Mouse (Mus musculus) brain, adult 2 months (tissue): ENCODE data around the gene Tm2d1.
"Not testable (repeated sequence)": the region's sequence is repeated elsewhere in the genome, so short reads cannot be mapped to it uniquely, and the experiment has no call there.

Experiments
- DNase-seq: peaks from one replicate; pipeline ENCODE4 v3.0.0; 2011; ENCODE audit warnings: low read depth, low spot score

The Tm2d1 gene

DNA sequence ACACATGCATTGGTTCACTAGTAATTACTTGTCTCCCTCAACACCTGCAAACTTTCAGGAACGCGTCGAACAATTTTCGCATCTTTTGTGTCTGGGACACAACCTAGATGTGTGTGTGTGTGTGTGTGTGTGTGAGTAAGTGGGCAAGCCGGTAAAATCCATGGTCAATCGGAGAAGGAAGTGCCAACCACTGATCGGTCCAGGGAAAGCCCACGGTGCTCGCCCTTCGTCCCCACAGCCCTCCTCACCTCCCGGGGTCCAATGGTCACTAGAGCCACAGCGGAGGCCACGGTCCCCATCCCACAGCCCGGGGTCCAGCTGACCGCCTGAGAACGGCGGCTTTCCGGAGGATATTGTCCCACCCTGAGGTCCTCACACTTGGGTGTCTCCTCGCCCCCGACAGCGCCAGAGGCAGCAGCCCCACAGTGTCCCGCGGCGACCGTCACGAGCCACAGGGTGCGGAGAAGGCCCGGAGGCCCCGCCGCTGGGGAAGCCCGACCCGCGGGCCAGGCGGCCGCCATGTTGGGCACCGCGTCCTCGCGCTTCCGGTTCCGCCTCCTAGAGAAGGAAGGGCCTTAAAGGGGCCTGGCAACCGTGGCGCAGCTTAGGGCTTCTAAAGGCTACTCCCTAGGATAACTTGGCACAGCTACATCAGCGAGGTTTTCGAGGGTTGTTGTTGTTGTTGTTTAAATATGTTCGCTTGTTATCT, at the start of gene Tm2d1:
TSS of gene Tm2d1 (minus strand) at position 591 of the 709 bp plus-strand sequence.
- DNase-seq = peak; percentile 94

DNA sequence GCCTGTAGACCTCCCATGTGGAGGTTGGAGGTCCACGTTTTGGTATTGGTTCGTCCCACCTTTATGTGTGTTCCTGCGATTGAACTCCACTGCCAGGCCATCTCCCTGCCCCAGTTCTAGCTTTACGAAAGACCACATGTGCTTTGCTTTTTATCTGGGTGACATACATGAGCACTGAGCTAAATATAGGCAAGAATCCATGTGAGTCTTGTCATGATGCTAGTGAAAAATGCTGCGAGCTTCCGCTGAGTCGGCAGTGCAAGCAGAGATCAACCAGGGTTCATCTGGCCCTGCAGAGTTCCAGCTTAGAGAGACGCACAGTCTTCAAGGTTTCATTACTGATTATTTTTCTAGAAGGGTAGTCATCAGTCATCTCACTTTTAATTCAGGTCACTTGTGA, 45.3 kb upstream of the Tm2d1 start:
- no peak for DNase-seq

DNA sequence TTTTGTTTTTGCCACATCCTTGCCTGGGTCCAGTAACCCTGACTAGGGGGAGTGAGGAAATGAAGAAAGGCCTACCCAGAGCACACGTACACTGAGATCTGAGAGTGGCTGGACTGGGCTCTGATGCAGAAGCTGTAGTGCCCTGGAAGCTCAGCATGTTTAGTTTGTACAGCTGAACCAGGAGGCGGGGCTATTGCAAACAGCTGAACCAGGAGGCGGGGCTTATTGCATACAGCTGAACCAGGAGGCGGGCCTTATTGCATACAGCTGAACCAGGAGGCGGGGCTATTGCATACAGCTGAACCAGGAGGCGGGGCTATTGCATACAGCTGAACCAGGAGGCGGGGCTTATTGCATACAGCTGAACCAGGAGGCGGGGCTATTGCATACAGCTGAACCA, 32.0 kb upstream of the Tm2d1 start:
- DNase-seq = not testable (repeated sequence)

DNA sequence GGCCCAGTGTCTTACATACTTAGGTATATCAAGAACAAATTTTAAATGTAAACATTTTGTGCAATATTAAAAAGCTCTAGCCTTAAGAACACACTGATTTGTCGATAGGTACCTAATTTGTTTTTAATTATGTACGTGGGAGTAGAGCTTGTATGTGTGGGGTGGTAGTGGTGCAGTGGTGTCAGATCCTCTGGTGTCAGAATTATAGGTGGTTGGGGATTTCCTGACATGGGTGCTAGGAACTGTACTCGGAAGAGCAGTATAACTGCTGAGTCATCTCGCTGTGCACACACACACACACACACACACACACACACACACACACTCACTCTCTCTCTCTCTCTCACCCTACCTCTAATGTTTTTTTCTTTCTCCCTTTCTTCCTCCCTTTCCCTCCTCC, 25.3 kb upstream of the Tm2d1 start:
- no peak for DNase-seq

- no peak for DNase-seq
Observed at GRCm38 (mm10) chr4:98404412-98404811, 21.3 kb upstream of the Tm2d1 start.

- DNase-seq = peak; percentile 23
Observed at GRCm38 (mm10) chr4:98403492-98403891, 20.4 kb upstream of the Tm2d1 start.

DNA sequence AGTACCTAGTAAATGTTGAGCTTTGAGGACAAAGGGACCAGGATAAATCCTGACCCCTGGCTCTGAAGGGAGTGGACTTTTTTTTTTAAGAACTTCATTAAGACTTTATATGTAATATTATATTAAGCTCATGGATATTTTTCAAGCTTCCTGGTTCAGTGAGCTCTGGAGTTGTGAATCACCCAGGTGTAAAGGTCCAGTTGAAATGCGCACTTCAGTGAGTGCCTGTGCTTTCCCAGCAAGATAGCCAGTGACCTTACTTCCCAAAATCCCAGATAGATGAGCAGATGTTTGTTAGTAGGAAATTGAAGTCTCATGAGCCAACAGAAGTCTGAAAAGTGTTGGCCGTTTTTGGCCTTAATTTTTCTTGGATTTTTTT, 18.5 kb upstream of the Tm2d1 start:
- no peak for DNase-seq

DNA sequence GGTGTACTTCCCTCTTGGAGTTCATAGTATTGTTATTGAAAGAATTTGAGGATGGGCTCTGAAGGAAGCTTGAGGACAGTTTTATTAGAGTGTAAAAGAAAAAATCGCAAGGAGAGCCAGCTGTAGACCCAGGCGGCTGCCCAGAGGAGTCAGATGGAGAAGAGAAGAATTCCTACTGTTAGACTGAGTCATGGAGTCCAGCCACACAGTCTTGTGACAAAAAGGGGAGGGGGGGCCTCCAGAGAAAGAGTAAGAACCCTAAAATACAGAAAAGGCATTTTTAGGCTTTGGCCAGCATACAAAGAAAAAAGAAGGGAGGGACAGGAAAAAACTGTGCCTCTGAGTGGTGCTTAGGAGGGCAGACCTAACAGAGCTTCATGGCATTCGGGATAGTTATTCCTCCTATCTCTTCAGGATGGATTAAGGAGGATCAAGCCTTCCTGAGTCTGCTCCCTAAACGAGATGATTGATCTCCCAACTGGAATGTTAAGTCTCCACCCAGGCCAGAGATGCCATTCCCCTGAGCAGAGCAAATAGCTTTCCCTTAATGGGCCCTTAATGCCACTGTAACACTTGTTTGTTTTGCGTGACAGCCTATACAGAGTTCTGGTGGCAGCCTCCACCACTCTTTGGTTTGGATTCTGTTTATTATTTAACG, 17.9 kb upstream of the Tm2d1 start:
- no peak for DNase-seq

DNA sequence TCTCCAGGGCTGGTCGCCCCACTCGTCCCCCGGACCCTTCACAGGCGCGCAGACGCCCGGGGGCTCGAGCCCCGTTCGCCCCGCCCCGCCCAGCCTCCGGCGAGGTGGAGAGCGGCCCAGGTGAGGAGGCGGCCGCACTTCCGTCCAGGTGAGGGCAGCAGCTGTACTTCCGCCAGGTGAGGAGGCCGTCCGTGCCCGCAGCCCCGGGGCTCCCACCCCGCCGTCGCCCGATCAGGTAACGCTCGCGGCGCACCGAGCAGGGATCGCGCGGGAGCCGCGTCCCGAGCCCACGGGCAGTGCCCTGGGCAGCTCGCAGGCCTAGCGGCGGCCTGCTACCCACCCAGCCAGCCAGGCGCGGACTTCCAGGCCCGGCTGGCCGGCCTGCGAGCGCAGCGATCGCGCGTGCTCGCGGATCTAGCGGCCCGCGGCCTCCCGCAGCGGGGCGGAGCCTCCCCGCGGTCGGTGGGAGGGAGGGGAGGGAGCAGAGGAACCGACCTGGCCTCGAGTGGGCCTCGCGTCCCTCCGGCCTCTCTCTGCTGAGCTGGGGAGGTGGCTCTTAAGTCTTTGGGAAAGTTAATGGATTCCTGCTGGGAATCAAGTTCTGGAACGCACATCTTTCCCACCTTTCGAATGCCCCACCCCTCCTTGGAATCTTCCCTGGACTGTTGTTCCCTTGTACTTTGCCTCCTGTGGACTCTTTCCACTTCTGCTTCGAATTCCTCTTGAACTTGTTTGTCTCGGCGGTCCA, 12.8 kb upstream of the Tm2d1 start, which contains the start of gene Patj:
TSS of gene Patj (plus strand) at position 96 of the 748 bp plus-strand sequence.
- DNase-seq = peak; percentile 85

GRCm38 (mm10) chr4:98395346-98395689, 12.2 kb upstream of the Tm2d1 start:
- DNase-seq = no peak

- DNase-seq = no peak
Observed at GRCm38 (mm10) chr4:98385036-98385435, 1.9 kb upstream of the Tm2d1 start.

- DNase-seq = no peak
Observed at GRCm38 (mm10) chr4:98376943-98377342, 6.2 kb downstream of the Tm2d1 start.

- DNase-seq = no peak
Observed at GRCm38 (mm10) chr4:98375401-98375800, 7.7 kb downstream of the Tm2d1 start.

DNA sequence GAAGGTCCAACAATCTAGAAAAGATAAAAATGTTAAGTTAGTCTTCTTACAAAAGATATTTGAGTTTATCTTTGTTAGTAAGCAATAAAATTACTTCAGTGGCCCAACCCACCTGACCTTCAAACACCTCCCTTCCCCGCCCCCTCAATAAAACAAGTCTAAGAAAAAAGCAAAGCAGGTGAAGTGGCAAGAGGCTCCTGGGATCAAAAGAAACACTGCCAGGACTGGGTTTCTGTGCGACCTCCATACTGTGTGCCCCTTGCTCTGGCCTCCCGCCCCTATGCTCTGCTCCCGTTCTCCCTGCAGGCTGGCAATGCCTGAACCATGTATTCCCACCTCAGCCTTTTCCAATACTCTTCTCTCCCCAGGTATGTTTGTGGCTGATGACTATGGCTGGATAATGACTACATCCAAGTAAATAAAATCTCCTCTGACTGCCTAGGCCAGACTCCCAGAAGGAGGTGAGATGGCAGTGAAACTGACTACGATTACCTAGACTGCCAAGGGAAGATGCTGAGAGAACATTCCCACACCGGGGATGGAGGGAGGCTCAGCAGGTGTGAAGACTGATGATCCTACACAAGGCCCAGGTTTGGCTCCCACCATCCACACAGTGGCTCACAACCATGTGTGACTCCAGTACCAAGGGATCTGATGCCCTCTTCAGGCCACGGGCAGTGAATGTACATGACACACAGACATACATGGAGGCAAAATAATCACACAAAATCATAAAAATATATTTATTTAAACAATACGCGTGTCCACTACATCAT, 24.9 kb downstream of the Tm2d1 start:
- DNase-seq = no peak

DNA sequence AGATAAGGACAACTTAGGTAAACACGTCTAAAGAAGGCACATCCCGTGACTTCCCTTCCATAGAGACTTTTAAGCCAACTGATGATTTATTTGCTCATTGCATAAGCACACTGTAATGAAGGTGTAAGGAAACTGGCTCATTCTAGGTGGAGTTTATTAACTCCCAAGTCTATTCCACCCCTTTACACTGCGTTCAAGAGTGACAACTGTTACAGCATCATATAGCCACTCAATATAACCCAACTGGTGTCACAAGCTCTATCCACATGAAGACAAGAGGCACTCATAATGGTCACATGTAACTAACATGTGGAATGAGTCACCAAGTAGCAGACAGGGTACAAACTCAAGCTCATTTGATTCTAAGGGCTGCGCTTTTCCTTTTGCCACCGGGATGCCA, 34.5 kb downstream of the Tm2d1 start:
- no peak for DNase-seq

GRCm38 (mm10) chr4:98345783-98346182, 37.3 kb downstream of the Tm2d1 start:
- peak; percentile 75 for DNase-seq

- DNase-seq = no peak
Observed at GRCm38 (mm10) chr4:98339992-98340564, 43.0 kb downstream of the Tm2d1 start.

DNA sequence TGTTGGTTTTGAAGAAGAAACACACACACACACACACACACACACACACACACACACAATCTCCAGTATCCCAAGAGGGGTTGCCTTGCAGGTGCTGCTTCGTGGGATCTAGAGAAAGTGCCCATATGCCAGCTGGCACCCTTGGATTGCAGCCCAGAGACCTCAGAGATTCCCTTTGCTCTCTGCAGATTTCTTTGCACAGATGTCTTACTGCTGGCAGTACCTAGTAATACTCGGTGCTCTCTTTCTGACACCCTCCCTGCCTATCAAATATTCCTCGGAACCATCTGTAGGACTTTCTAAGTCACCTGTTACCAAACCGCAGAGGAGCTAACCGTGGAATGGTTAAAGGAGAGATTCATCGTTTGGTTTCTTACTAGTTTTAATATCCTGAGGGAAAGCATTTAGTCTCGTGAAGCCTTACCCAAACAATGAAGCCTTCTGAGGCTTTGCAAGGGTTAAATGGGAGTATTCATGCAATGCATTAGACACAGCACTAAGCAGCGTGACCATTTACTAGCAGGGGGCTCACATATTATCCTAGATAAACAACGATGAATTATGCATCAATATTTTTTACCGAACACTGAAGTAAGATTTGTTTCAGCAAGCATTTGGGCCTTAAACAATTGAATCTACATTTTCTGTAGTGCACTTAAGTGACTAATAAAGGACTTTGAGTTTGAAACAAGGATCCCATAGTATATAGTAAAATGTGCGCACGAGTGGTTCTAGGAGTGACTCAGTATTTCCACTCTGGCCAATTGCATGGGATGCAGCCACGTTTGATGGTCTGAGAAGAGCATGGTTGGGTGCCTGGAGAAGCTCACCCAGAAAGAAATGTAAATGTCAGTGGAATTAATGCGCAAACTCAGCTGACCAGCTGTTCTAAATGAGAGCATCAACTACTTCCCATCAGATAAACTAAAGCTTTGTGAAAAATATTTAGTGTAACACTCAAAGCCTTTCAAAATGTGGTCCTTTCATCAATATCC, 44.2 kb downstream of the Tm2d1 start:
- peak; percentile 38 for DNase-seq

- peak; percentile 31 for DNase-seq
Observed at GRCm38 (mm10) chr4:98337197-98337596, 45.9 kb downstream of the Tm2d1 start.

DNA sequence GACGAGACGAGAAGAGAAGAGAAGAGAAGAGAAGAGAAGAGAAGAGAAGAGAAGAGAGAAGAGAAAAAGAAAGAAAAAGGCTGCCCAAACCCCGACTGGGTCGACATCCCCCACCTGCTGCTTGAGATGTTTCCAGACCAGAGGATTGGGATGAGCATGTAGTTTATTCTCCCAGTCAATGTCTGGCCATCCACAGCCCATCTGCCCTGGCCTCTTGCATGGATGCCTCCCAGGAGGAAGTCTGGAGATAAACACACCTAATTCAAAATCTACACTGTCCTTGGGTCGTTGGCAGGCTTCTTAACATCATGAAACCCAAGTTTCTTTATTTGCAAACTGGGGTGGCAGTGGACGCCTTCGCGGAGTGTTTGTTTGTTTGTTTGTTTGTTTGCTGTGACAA, 47.4 kb downstream of the Tm2d1 start:
- no peak for DNase-seq
